Mouse (Mus musculus): ENCODE data around the gene Zfp142. TPM values are rescaled to one million over a fixed set of nuclear protein-coding genes. Genes with fewer than 3 reads are reported as not detected.

Zfp142 gene
- 3.0 and 3.2 TPM in 2 replicates for polyA plus RNA-seq (2015; fragmentation: Nextera tagmentation; extraction: Ambion mirVana)

GRCm38 (mm10) chr1:74587773-74588445 is at the start of gene Zfp142, which contains the start of gene Bcs1l:
TSS of gene Zfp142 (minus strand) at chr1:74588246.
TSS of gene Bcs1l (plus strand) at chr1:74588289.

GRCm38 (mm10) chr1:74601267-74601962 is 13.4 kb upstream of the Zfp142 start, which contains the start of the genes Rnf25 and Stk36:
TSS of gene Rnf25 (minus strand) at chr1:74601397.
TSS of gene Stk36 (plus strand) at chr1:74601445.

GRCm38 (mm10) chr1:74544184-74544583 is 43.9 kb downstream of the Zfp142 start, which contains the start of gene Usp37:
TSS of gene Usp37 (minus strand) at chr1:74544284.

GRCm38 (mm10) chr1:74542451-74542961 is 45.5 kb downstream of the Zfp142 start, which contains the start of gene Plcd4:
TSS of gene Plcd4 (plus strand) at chr1:74542888.

Small RNA genes within 50 kb of the gene (microRNA-seq; reads per million reads assigned to microRNA genes)
- gene Gm25035 = 0 reads per million in 2 experiments

Other genes starting within 250 kb of the Zfp142 start
- 0.60 and 0.67 TPM in 2 replicates for gene Catip, start 226.1 kb downstream of the Zfp142 start, polyA plus RNA-seq (2015; fragmentation: Nextera tagmentation; extraction: Ambion mirVana)
- gene Slc11a1, start 213.1 kb downstream of the Zfp142 start, polyA plus RNA-seq (2015; fragmentation: Nextera tagmentation; extraction: Ambion mirVana) = 2.5 and 4.1 TPM in 2 replicates
- 45.5 and 48.2 TPM in 2 replicates for gene Ctdsp1, start 196.7 kb downstream of the Zfp142 start, polyA plus RNA-seq (2015; fragmentation: Nextera tagmentation; extraction: Ambion mirVana)
- gene Vil1, start 178.9 kb downstream of the Zfp142 start, polyA plus RNA-seq (2015; fragmentation: Nextera tagmentation; extraction: Ambion mirVana) = 0.11 and 0.13 TPM in 2 replicates
- 25.0 and 28.0 TPM in 2 replicates for gene Cnot9, start 82.2 kb downstream of the Zfp142 start, polyA plus RNA-seq (2015; fragmentation: Nextera tagmentation; extraction: Ambion mirVana)
- gene Plcd4, start 45.4 kb downstream of the Zfp142 start, polyA plus RNA-seq (2015; fragmentation: Nextera tagmentation; extraction: Ambion mirVana) = 21.4 and 22.1 TPM in 2 replicates
- gene Usp37, start 44.0 kb downstream of the Zfp142 start, polyA plus RNA-seq (2015; fragmentation: Nextera tagmentation; extraction: Ambion mirVana) = 8.8 and 10.1 TPM in 2 replicates
- 12.1 and 12.8 TPM in 2 replicates for gene Bcs1l, start within 50 bp of the Zfp142 start, polyA plus RNA-seq (2015; fragmentation: Nextera tagmentation; extraction: Ambion mirVana)
- gene Rnf25, start 13.2 kb upstream of the Zfp142 start, polyA plus RNA-seq (2015; fragmentation: Nextera tagmentation; extraction: Ambion mirVana) = 18.9 and 22.0 TPM in 2 replicates
- gene Stk36, start 13.2 kb upstream of the Zfp142 start, polyA plus RNA-seq (2015; fragmentation: Nextera tagmentation; extraction: Ambion mirVana) = 1.6 and 1.7 TPM in 2 replicates
- 2.2 and 2.9 TPM in 2 replicates for gene Ttll4, start 73.5 kb upstream of the Zfp142 start, polyA plus RNA-seq (2015; fragmentation: Nextera tagmentation; extraction: Ambion mirVana)
- gene Cyp27a1, start 125.3 kb upstream of the Zfp142 start, polyA plus RNA-seq (2015; fragmentation: Nextera tagmentation; extraction: Ambion mirVana) = 13.5 and 16.0 TPM in 2 replicates
- gene Prkag3, start 161.0 kb upstream of the Zfp142 start, polyA plus RNA-seq (2015; fragmentation: Nextera tagmentation; extraction: Ambion mirVana) = 17.7 and 18.8 TPM in 2 replicates
- gene Wnt6, start 183.6 kb upstream of the Zfp142 start, polyA plus RNA-seq (2015; fragmentation: Nextera tagmentation; extraction: Ambion mirVana) = 1.1 and 2.8 TPM in 2 replicates
- 0.09 and 0.33 TPM in 2 replicates for gene Wnt10a, start 203.3 kb upstream of the Zfp142 start, polyA plus RNA-seq (2015; fragmentation: Nextera tagmentation; extraction: Ambion mirVana)

Data from skeletal muscle tissue, postnatal 0 days (tissue).